Mouse (Mus musculus) C3H10T1/2 (cell line): ENCODE data around the gene Aar2. TPM values are rescaled to one million over a fixed set of nuclear protein-coding genes. Genes with fewer than 3 reads are reported as not detected.

Experiments
- polyA plus RNA-seq, 2 experiments: library from polyadenylated mRNA; unstranded; fragments of >200 nt; fragmentation: generic; extraction: Trizol; gene quantifications; one replicate each; pipeline ENCODE4 v1.2.1; 2012; ENCODE audit warnings: missing spikeins in 2 of 2

Aar2 gene
- 10 to 100 TPM; 17.0 to 17.2 TPM for polyA plus RNA-seq

DNA sequence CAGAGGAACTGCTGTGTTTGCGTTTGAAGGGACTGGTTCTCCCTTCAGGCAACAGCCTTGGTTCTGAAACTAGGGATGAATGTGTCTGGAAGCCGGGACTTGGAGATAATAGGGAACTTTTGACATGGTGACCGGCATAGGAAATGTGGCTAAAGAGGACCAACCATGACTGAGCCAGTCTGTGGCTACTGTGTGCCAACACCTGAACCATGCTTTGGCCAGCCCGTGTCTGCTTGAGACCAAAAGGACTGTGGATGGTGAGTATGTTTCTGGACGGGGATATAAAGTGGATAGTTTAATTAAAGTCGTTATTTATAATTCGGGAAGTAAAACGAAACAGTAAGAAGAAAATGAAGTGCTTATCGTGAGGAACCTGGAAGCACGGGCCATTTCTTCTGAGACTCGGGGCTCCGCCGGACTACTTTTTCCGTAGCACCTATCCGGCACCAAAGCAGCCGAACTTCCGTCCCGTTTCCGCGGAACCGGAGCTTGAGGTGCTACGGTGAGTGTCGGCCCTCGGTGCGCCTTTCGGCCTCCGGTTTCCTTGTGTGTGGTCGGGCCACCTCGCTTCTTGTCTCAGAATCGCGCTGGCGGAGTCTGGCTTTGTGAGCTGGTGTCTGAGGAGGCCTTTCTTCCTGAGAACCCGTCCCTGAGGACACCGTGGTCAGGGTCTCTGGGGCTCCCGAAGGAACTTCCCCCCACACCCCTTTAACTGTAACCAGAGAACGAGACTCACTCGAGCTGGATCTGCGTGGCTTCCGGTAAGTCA, at the start of gene Aar2:
TSS of gene Aar2 (plus strand) at position 462 of the 769 bp plus-strand sequence.

DNA sequence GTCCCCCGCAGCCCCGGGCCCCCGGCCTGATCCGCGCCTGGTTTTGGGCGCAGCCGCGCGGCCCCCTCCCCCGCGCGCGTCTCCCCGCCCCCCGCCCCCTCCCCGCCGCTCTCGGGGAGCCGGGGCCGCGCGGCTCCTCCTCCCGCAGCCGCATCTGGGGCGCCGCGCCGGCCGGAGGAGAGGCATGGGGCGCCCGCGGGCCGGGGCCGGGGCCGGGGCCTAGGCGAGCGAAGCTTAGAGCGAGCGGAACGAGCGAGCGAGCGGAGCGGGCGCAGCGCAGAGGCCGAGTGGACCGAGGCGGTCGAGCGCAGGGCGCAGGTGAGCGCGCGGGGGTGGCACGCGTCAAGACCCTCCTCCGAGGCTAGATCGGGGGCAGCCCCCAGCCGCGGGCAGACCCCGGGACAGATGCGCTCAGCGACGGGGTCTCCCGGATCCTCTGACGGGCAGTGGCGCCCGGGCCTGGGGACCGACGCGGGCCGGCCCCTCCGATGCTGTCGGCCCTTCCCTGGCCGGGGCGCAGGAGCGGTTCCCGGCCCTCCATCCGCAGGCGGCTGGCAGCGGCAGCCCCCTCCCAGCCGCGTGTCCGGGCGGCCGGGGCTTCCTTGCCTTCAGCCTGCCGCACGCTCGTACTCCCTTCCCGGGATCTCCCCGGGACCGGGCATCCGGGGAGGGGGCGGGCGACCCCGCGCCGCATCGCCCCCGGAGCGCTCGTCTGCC, 66.3 kb downstream of the Aar2 start, which contains the start of gene Dlgap4:
TSS of gene Dlgap4 (plus strand) at position 165 of the 717 bp plus-strand sequence.

Other genes with a start within 250 kb of the Aar2 start
- 1 to 10 TPM; 4.1 to 4.6 TPM for gene Cnbd2, start 235.3 kb upstream of the Aar2 start, polyA plus RNA-seq
- gene Scand1, start 234.9 kb upstream of the Aar2 start, polyA plus RNA-seq = 100 to 1,000 TPM; 284 to 337 TPM
- 10 to 100 TPM; 12.8 to 40.8 TPM for gene Epb41l1, start 126.7 kb upstream of the Aar2 start, polyA plus RNA-seq
- 10 to 100 TPM; 24.8 to 48.9 TPM for gene Dlgap4, start 66.1 kb downstream of the Aar2 start, polyA plus RNA-seq
- 10 to 100 TPM in 1 of 2 experiments, 1 to 10 TPM in 1; 2.9 to 24.5 TPM for gene Myl9, start 227.8 kb downstream of the Aar2 start, polyA plus RNA-seq